Mouse (Mus musculus): ENCODE measurements at regions not wholly inside any gene's neighbourhood (a gene's known extent, or its start where the extent isn't known, plus 50 kb on each side); places are given as distances from the start of the nearest gene placed in this dataset.
"Not testable (repeated sequence)": the region's sequence is repeated elsewhere in the genome, so short reads cannot be mapped to it uniquely, and the experiment has no call there.

- DNase-seq (ENCODE audit: low read depth, low spot score): peak; percentile 20
Observed at GRCm38 (mm10) chr10:26139100-26140093, 60.5 kb upstream of the Tmem200a start.

- DNase-seq (ENCODE audit: low read depth, low spot score): no peak
Observed at GRCm38 (mm10) chr10:26152586-26152985, 73.7 kb upstream of the Tmem200a start.

GRCm38 (mm10) chr10:26158786-26159185, 70.7 kb upstream of the Samd3 start:
- DNase-seq (ENCODE audit: low read depth, low spot score): peak; percentile 3

GRCm38 (mm10) chr10:26161139-26161538, 68.4 kb upstream of the Samd3 start:
- DNase-seq (ENCODE audit: low read depth, low spot score): not testable (repeated sequence)

GRCm38 (mm10) chr10:26164531-26164930, 65.0 kb upstream of the Samd3 start:
- no peak for DNase-seq (ENCODE audit: low read depth, low spot score)

- DNase-seq (ENCODE audit: low read depth, low spot score): no peak
Observed at GRCm38 (mm10) chr10:26177591-26177990, 51.9 kb upstream of the Samd3 start.

GRCm38 (mm10) chr10:26178356-26178755, 51.2 kb upstream of the Samd3 start:
- DNase-seq (ENCODE audit: low read depth, low spot score): no peak

Data from embryo, embryonic 11.5 days (tissue).